Mouse (Mus musculus) liver, adult 2 months (tissue): ENCODE measurements around the gene Lbhd2. TPM values are rescaled to one million over a fixed set of nuclear protein-coding genes. Genes with fewer than 3 reads are reported as not detected.

Experiments used
- DNase-seq: peaks from one replicate; pipeline ENCODE4 v3.0.0-alpha.2; 2011; ENCODE audit warnings: low read depth, low spot score; ENCODE audit errors: extremely low read depth
- H3K27ac ChIP-seq: fragments of 200-500 bp; replicated peaks from 2 replicates; pipeline ENCODE4 v1.5.1; 2012; ENCODE audit warnings: low read depth, mild to moderate bottlenecking, control low read depth, inconsistent platforms, low read length; ENCODE audit not compliant: insufficient read depth
- H3K27me3 ChIP-seq: fragments of 200-500 bp; 2 replicates; pipeline ENCODE4 v1.6.1; 2012; ENCODE audit warnings: mild to moderate bottlenecking, moderate library complexity, low read length, inconsistent platforms; ENCODE audit not compliant: control insufficient read depth, insufficient read depth
- H3K36me3 ChIP-seq: fragments of 200-500 bp; 2 replicates; pipeline ENCODE4 v1.6.1; 2012; ENCODE audit warnings: low read length, inconsistent platforms; ENCODE audit not compliant: control insufficient read depth, insufficient read depth
- H3K4me1 ChIP-seq: fragments of 200-500 bp; 2 replicates; pipeline ENCODE4 v1.6.1; 2011; ENCODE audit warnings: low read length; ENCODE audit not compliant: control insufficient read depth, insufficient read depth
- H3K4me3 ChIP-seq: fragments of 200-500 bp; 2 replicates; pipeline ENCODE4 v1.5.1; 2011; ENCODE audit warnings: low read depth, mild to moderate bottlenecking, control low read depth, low read length, moderate library complexity; ENCODE audit not compliant: insufficient read depth
- H3K79me2 ChIP-seq: fragments of 200-500 bp; 2 replicates; pipeline ENCODE4 v1.6.1; 2012; ENCODE audit warnings: inconsistent platforms, mild to moderate bottlenecking, low read length, moderate library complexity; ENCODE audit not compliant: control insufficient read depth, insufficient read depth
- H3K9ac ChIP-seq: fragments of 200-500 bp; 2 replicates; pipeline ENCODE4 v1.6.1; 2012; ENCODE audit warnings: low read depth, mild to moderate bottlenecking, control low read depth, inconsistent platforms, low read length
- CTCF ChIP-seq: fragments of 200-500 bp; IDR thresholded peaks from 2 replicates; pipeline ENCODE4 v1.5.1; 2011; ENCODE audit warnings: low read depth, low read length, control low read depth
- POLR2A ChIP-seq: fragments of 200-500 bp; IDR thresholded peaks from 2 replicates; pipeline ENCODE4 v1.6.1; 2011; ENCODE audit warnings: low read length, control low read depth; ENCODE audit not compliant: insufficient read depth; ENCODE audit errors: extremely low read depth
- WGBS: fragments of 180-500 bp; shearing (Covaris S2); methylation state at CpG from one replicate; pipeline ENCODE4 v1.1.7; 2018; 5-methylcytosine and 5-hydroxymethylcytosine counted together
- polyA plus RNA-seq: library from polyadenylated mRNA; depleted of rRNA; stranded (reverse); fragments of >200 nt; gene quantifications from 2 replicates; pipeline ENCODE4 v1.2.3, GENCODE M21; 2012; rRNA removed
- total RNA-seq: library from RNA; depleted of rRNA; stranded (reverse); fragments of >200 nt; gene quantifications from 2 replicates; pipeline ENCODE4 v1.2.3, GENCODE M21; 2014; rRNA removed

Lbhd2 gene
- total RNA-seq: not detected in 2 replicates
- not detected in 2 replicates for polyA plus RNA-seq

- Histone ChIP-seq H3K27me3 (peaks cover 6% of the 10 kb centered on the region), H3K27ac (no peak within 1 kb of the TSS), H3K9ac (no peak within 1 kb of the TSS), H3K4me1 (no peaks in the 10 kb centered on the region), H3K4me3 (no peak within 1 kb of the TSS), H3K36me3 (no peaks in the 10 kb centered on the region), H3K79me2 (no peaks in the 10 kb centered on the region)
- no peak for DNase-seq
- TF ChIP-seq CTCF (no peak), POLR2A (no peak)
- WGBS: 12% methylated on average over 24 of the region's 24 CpGs
Measured at GRCm38 (mm10) chr12:111406622-111407021, at the start of gene Lbhd2. Lbhd2 (plus strand) TSS chr12:111406809.

GRCm38 (mm10) chr12:111360671-111361070 is 45.9 kb upstream of the Lbhd2 start:
- 78% methylated on average over 16 of the region's 16 CpGs for WGBS
- H3K9ac ChIP-seq: no peak overlapping the region
- H3K79me2 ChIP-seq: peaks cover 71% of the 10 kb centered on the region
- no peak overlapping the region for H3K27ac ChIP-seq
- peaks cover 39% of the 10 kb centered on the region for H3K4me1 ChIP-seq
- H3K27me3 ChIP-seq: no peaks in the 10 kb centered on the region
- DNase-seq: peak; percentile 26
- H3K4me3 ChIP-seq: no peak overlapping the region
- TF ChIP-seq CTCF: no peak
- no peak for TF ChIP-seq POLR2A
- no peaks in the 10 kb centered on the region for H3K36me3 ChIP-seq

GRCm38 (mm10) chr12:111361319-111362098 is 45.1 kb upstream of the Lbhd2 start:
- Histone ChIP-seq H3K27me3 (no peaks in the 10 kb centered on the region), H3K4me1 (peaks cover 32% of the 10 kb centered on the region), H3K36me3 (no peaks in the 10 kb centered on the region), H3K9ac (peak overlapping the region; percentile 13; the same call in 1 of the 2 replicates), H3K79me2 (peaks cover 63% of the 10 kb centered on the region), H3K27ac (no peak overlapping the region), H3K4me3 (no peak overlapping the region)
- peak; percentile 65 for DNase-seq
- TF ChIP-seq POLR2A: no peak
- no peak for TF ChIP-seq CTCF
- WGBS: 52% methylated on average over 14 of the region's 14 CpGs

- H3K4me1 ChIP-seq: peaks cover 42% of the 10 kb centered on the region
- H3K79me2 ChIP-seq: peaks cover 73% of the 10 kb centered on the region
- H3K27ac ChIP-seq: no peak overlapping the region
- WGBS: 89% methylated on average over 3 of the region's 3 CpGs
- TF ChIP-seq CTCF (peak; percentile 62), POLR2A (no peak)
- H3K27me3 ChIP-seq: no peaks in the 10 kb centered on the region
- DNase-seq: no peak
- H3K4me3 ChIP-seq: no peak overlapping the region
- no peaks in the 10 kb centered on the region for H3K36me3 ChIP-seq
- H3K9ac ChIP-seq: no peak overlapping the region
Measured at GRCm38 (mm10) chr12:111364234-111364633, 42.4 kb upstream of the Lbhd2 start.

GRCm38 (mm10) chr12:111367065-111367464 is 39.5 kb upstream of the Lbhd2 start:
- 27% methylated on average over 7 of the region's 7 CpGs for WGBS
- Histone ChIP-seq H3K27me3 (no peaks in the 10 kb centered on the region), H3K4me3 (no peak overlapping the region), H3K79me2 (peaks cover 64% of the 10 kb centered on the region), H3K27ac (no peak overlapping the region), H3K4me1 (peaks cover 38% of the 10 kb centered on the region), H3K9ac (no peak overlapping the region), H3K36me3 (no peaks in the 10 kb centered on the region)
- DNase-seq: peak; percentile 66
- TF ChIP-seq POLR2A (no peak), CTCF (no peak)

GRCm38 (mm10) chr12:111370249-111370648 is 36.4 kb upstream of the Lbhd2 start:
- peak; percentile 81 for DNase-seq
- 28% methylated on average over 4 of the region's 4 CpGs for WGBS
- H3K36me3 ChIP-seq: no peaks in the 10 kb centered on the region
- TF ChIP-seq POLR2A (no peak), CTCF (peak; percentile 30; the same call in 1 of the 2 replicates)
- H3K4me3 ChIP-seq: no peak overlapping the region
- H3K9ac ChIP-seq: no peak overlapping the region
- H3K4me1 ChIP-seq: peaks cover 44% of the 10 kb centered on the region
- no peaks in the 10 kb centered on the region for H3K27me3 ChIP-seq
- H3K79me2 ChIP-seq: peaks cover 51% of the 10 kb centered on the region
- H3K27ac ChIP-seq: peak overlapping the region; percentile 50
